Mouse (Mus musculus): ENCODE data around the gene Ube2a.

- no peak for TF ChIP-seq POLR2A (IDR thresholded peaks at IDR 0.05; ENCODE audit: insufficient read depth, low read depth, low read length)
- no peak for TF ChIP-seq CTCF (IDR thresholded peaks at IDR 0.05)
- no peak for TF ChIP-seq EP300 (IDR thresholded peaks at IDR 0.05; ENCODE audit: insufficient read depth, low read depth, low read length)
These were observed 46.8 kb upstream of the Ube2a start for GRCm38 (mm10) chrX:36826873-36827272.

Data from heart, adult 2 months (tissue).